Mouse (Mus musculus): ENCODE results near the gene Zc3h12c.

- TF ChIP-seq FLI1 (IDR thresholded peaks at IDR 0.05; ENCODE audit: low read length) (no peak), GATA1 (IDR thresholded peaks at IDR 0.05; ENCODE audit: borderline replicate concordance, low read length) (no peak)
Measured at GRCm38 (mm10) chr9:52091752-52092151, 76.6 kb downstream of the Zc3h12c start.

Measured in megakaryocyte, embryonic 14.5 days (primary cell).